Mouse (Mus musculus): ENCODE data around the gene Dock10. TPM values are rescaled to one million over a fixed set of nuclear protein-coding genes. Genes with fewer than 3 reads are reported as not detected.

Dock10 gene
- total and polyA plus RNA-seq, 2 experiments from 2014 or later = 1.2 to 5.2 TPM

GRCm38 (mm10) chr1:80703279-80703678, 55.0 kb downstream of the Dock10 start:
- H3K4me2 ChIP-seq (ENCODE audit: low read depth, low read length) = no peak overlapping the region
- no peak overlapping the region for H3K4me3 ChIP-seq (ENCODE audit: low read depth, low read length)
- H3K4me1 ChIP-seq (ENCODE audit: control insufficient read depth, insufficient read depth) = no peaks in the 10 kb centered on the region
- 83% methylated on average over 1 of the region's 1 CpGs for WGBS
- no peaks in the 10 kb centered on the region for H3K27me3 ChIP-seq (ENCODE audit: control insufficient read depth, insufficient read depth, low read length)
- no peaks in the 10 kb centered on the region for H3K9me3 ChIP-seq (replicated peaks; ENCODE audit: control insufficient read depth, low read length)
- DNase-seq (ENCODE audit: low spot score) = no peak
- no peak for TF ChIP-seq CTCF (IDR thresholded peaks at IDR 0.05; ENCODE audit: low read depth)
- no peak for TF ChIP-seq EP300 (IDR thresholded peaks at IDR 0.05; ENCODE audit: low read depth)
- no peak for ATAC-seq (ENCODE audit: insufficient read depth, low read depth)
- no peaks in the 10 kb centered on the region for H3K36me3 ChIP-seq (replicated peaks; ENCODE audit: control insufficient read depth, insufficient read depth, low read length)
- H3K27ac ChIP-seq (ENCODE audit: low read depth) = no peak overlapping the region
- H3K9ac ChIP-seq (replicated peaks; ENCODE audit: low read depth, low read length) = no peak overlapping the region

- 43% methylated on average over 1 of the region's 1 CpGs for WGBS
- no peak overlapping the region for H3K4me2 ChIP-seq (ENCODE audit: low read depth, low read length)
- no peak for ATAC-seq (ENCODE audit: insufficient read depth, low read depth)
Measured at GRCm38 (mm10) chr1:80676004-80676673, 82.2 kb downstream of the Dock10 start.

GRCm38 (mm10) chr1:80671730-80672129, 86.6 kb downstream of the Dock10 start:
- WGBS = 83% methylated on average over 3 of the region's 3 CpGs
- no peaks in the 10 kb centered on the region for H3K36me3 ChIP-seq (replicated peaks; ENCODE audit: control insufficient read depth, insufficient read depth, low read length)
- DNase-seq (ENCODE audit: low spot score) (no peak), ATAC-seq (ENCODE audit: insufficient read depth, low read depth) (no peak)
- no peaks in the 10 kb centered on the region for H3K27me3 ChIP-seq (ENCODE audit: control insufficient read depth, insufficient read depth, low read length)
- no peaks in the 10 kb centered on the region for H3K4me1 ChIP-seq (ENCODE audit: control insufficient read depth, insufficient read depth)
- no peaks in the 10 kb centered on the region for H3K9me3 ChIP-seq (replicated peaks; ENCODE audit: control insufficient read depth, low read length)
- H3K9ac ChIP-seq (replicated peaks; ENCODE audit: low read depth, low read length) = no peak overlapping the region
- TF ChIP-seq EP300 (IDR thresholded peaks at IDR 0.05; ENCODE audit: low read depth) (no peak), CTCF (IDR thresholded peaks at IDR 0.05; ENCODE audit: low read depth) (no peak)
- no peak overlapping the region for H3K27ac ChIP-seq (ENCODE audit: low read depth)
- no peak overlapping the region for H3K4me2 ChIP-seq (ENCODE audit: low read depth, low read length)
- no peak overlapping the region for H3K4me3 ChIP-seq (ENCODE audit: low read depth, low read length)

More at GRCm38 (mm10) chr1:80676004-80676673, 82.2 kb downstream of the Dock10 start:
- Histone ChIP-seq H3K9me3 (replicated peaks; ENCODE audit: control insufficient read depth, low read length) (no peaks in the 10 kb centered on the region), H3K27ac (ENCODE audit: low read depth) (no peak overlapping the region), H3K27me3 (ENCODE audit: control insufficient read depth, insufficient read depth, low read length) (no peaks in the 10 kb centered on the region), H3K36me3 (replicated peaks; ENCODE audit: control insufficient read depth, insufficient read depth, low read length) (no peaks in the 10 kb centered on the region), H3K9ac (replicated peaks; ENCODE audit: low read depth, low read length) (no peak overlapping the region), H3K4me3 (ENCODE audit: low read depth, low read length) (no peak overlapping the region), H3K4me1 (ENCODE audit: control insufficient read depth, insufficient read depth) (no peaks in the 10 kb centered on the region)
- no peak for TF ChIP-seq EP300 (IDR thresholded peaks at IDR 0.05; ENCODE audit: low read depth)
- no peak for TF ChIP-seq CTCF (IDR thresholded peaks at IDR 0.05; ENCODE audit: low read depth)
- no peak for DNase-seq (ENCODE audit: low spot score)

- H3K4me3 ChIP-seq (ENCODE audit: low read depth, low read length) = no peak overlapping the region
- H3K4me1 ChIP-seq (ENCODE audit: control insufficient read depth, insufficient read depth) = no peaks in the 10 kb centered on the region
- H3K36me3 ChIP-seq (replicated peaks; ENCODE audit: control insufficient read depth, insufficient read depth, low read length) = no peaks in the 10 kb centered on the region
- no peak overlapping the region for H3K4me2 ChIP-seq (ENCODE audit: low read depth, low read length)
- ATAC-seq (ENCODE audit: insufficient read depth, low read depth) = no peak
- H3K27ac ChIP-seq (ENCODE audit: low read depth) = no peak overlapping the region
- H3K27me3 ChIP-seq (ENCODE audit: control insufficient read depth, insufficient read depth, low read length) = no peaks in the 10 kb centered on the region
- no peak for TF ChIP-seq CTCF (IDR thresholded peaks at IDR 0.05; ENCODE audit: low read depth)
- TF ChIP-seq EP300 (IDR thresholded peaks at IDR 0.05; ENCODE audit: low read depth) = no peak
- 71% methylated on average over 5 of the region's 5 CpGs for WGBS
- no peak for DNase-seq (ENCODE audit: low spot score)
- no peak overlapping the region for H3K9ac ChIP-seq (replicated peaks; ENCODE audit: low read depth, low read length)
- H3K9me3 ChIP-seq (replicated peaks; ENCODE audit: control insufficient read depth, low read length) = no peaks in the 10 kb centered on the region
Measured at GRCm38 (mm10) chr1:80671056-80671455, 87.3 kb downstream of the Dock10 start.

- DNase-seq (ENCODE audit: low spot score) = no peak
- Histone ChIP-seq H3K27ac (ENCODE audit: low read depth) (no peak overlapping the region), H3K4me3 (ENCODE audit: low read depth, low read length) (no peak overlapping the region), H3K27me3 (ENCODE audit: control insufficient read depth, insufficient read depth, low read length) (no peaks in the 10 kb centered on the region), H3K9ac (replicated peaks; ENCODE audit: low read depth, low read length) (no peak overlapping the region), H3K36me3 (replicated peaks; ENCODE audit: control insufficient read depth, insufficient read depth, low read length) (no peaks in the 10 kb centered on the region), H3K9me3 (replicated peaks; ENCODE audit: control insufficient read depth, low read length) (no peaks in the 10 kb centered on the region), H3K4me2 (ENCODE audit: low read depth, low read length) (no peak overlapping the region), H3K4me1 (ENCODE audit: control insufficient read depth, insufficient read depth) (no peaks in the 10 kb centered on the region)
- no peak for ATAC-seq (ENCODE audit: insufficient read depth, low read depth)
- no peak for TF ChIP-seq EP300 (IDR thresholded peaks at IDR 0.05; ENCODE audit: low read depth)
- TF ChIP-seq CTCF (IDR thresholded peaks at IDR 0.05; ENCODE audit: low read depth) = no peak
- 72% methylated on average over 7 of the region's 7 CpGs for WGBS
Measured at GRCm38 (mm10) chr1:80670387-80670786, 87.9 kb downstream of the Dock10 start.

- Histone ChIP-seq H3K9ac (replicated peaks; ENCODE audit: low read depth, low read length) (no peak overlapping the region), H3K27ac (ENCODE audit: low read depth) (no peak overlapping the region), H3K4me3 (ENCODE audit: low read depth, low read length) (no peak overlapping the region), H3K9me3 (replicated peaks; ENCODE audit: control insufficient read depth, low read length) (no peaks in the 10 kb centered on the region), H3K36me3 (replicated peaks; ENCODE audit: control insufficient read depth, insufficient read depth, low read length) (no peaks in the 10 kb centered on the region), H3K27me3 (ENCODE audit: control insufficient read depth, insufficient read depth, low read length) (no peaks in the 10 kb centered on the region), H3K4me1 (ENCODE audit: control insufficient read depth, insufficient read depth) (no peaks in the 10 kb centered on the region), H3K4me2 (ENCODE audit: low read depth, low read length) (no peak overlapping the region)
- ATAC-seq (ENCODE audit: insufficient read depth, low read depth) (no peak), DNase-seq (ENCODE audit: low spot score) (no peak)
- TF ChIP-seq EP300 (IDR thresholded peaks at IDR 0.05; ENCODE audit: low read depth) (no peak), CTCF (IDR thresholded peaks at IDR 0.05; ENCODE audit: low read depth) (no peak)
Measured at GRCm38 (mm10) chr1:80665761-80666160, 92.6 kb downstream of the Dock10 start.

Measured in heart, postnatal 0 days (tissue).